Mouse (Mus musculus) urinary bladder, postnatal 14 days (tissue): Measurements from ENCODE around the gene Mrpl54.

ENCODE experiments used
- DNase-seq: peaks from one replicate; pipeline ENCODE4 v3.0.0; 2021; ENCODE audit warnings: low spot score

Gene Mrpl54

GRCm38 (mm10) chr10:81259225-81259884 lies 7.4 kb downstream of the Mrpl54 start:
- DNase-seq: no peak

- no peak for DNase-seq
Measured at GRCm38 (mm10) chr10:81257158-81258039, 9.3 kb downstream of the Mrpl54 start.

GRCm38 (mm10) chr10:81254886-81255285 lies 11.8 kb downstream of the Mrpl54 start:
- DNase-seq: no peak

GRCm38 (mm10) chr10:81252424-81253419 lies 14.0 kb downstream of the Mrpl54 start, which contains the start of gene Matk:
Gene Matk, plus strand, starts transcription at chr10:81252935.
- no peak for DNase-seq

- DNase-seq: no peak
Measured at GRCm38 (mm10) chr10:81249442-81249841, 17.3 kb downstream of the Mrpl54 start.

GRCm38 (mm10) chr10:81247804-81248203 lies 18.9 kb downstream of the Mrpl54 start:
- DNase-seq: no peak

GRCm38 (mm10) chr10:81245166-81245565 lies 21.6 kb downstream of the Mrpl54 start:
- no peak for DNase-seq

GRCm38 (mm10) chr10:81244595-81244994 lies 22.1 kb downstream of the Mrpl54 start:
- DNase-seq: peak; percentile 82

GRCm38 (mm10) chr10:81244146-81244545 lies 22.6 kb downstream of the Mrpl54 start:
- DNase-seq: no peak

- DNase-seq: no peak
Measured at GRCm38 (mm10) chr10:81242021-81242420, 24.7 kb downstream of the Mrpl54 start.

- DNase-seq: peak; percentile 40
Measured at GRCm38 (mm10) chr10:81240876-81241275, 25.9 kb downstream of the Mrpl54 start.

GRCm38 (mm10) chr10:81238618-81239017 lies 28.1 kb downstream of the Mrpl54 start:
- DNase-seq: no peak

- no peak for DNase-seq
Measured at GRCm38 (mm10) chr10:81236471-81237268, 30.1 kb downstream of the Mrpl54 start.

GRCm38 (mm10) chr10:81234206-81234605 lies 32.5 kb downstream of the Mrpl54 start:
- no peak for DNase-seq

GRCm38 (mm10) chr10:81233226-81233585 lies 33.5 kb downstream of the Mrpl54 start:
- no peak for DNase-seq

- peak; percentile 97 for DNase-seq
Measured at GRCm38 (mm10) chr10:81232580-81233225, 34.0 kb downstream of the Mrpl54 start, which contains the start of gene Zfr2. Gene Zfr2, plus strand, starts transcription at chr10:81233155.

- no peak for DNase-seq
Measured at GRCm38 (mm10) chr10:81231436-81231835, 35.3 kb downstream of the Mrpl54 start.

- no peak for DNase-seq
Measured at GRCm38 (mm10) chr10:81230438-81231332, 36.0 kb downstream of the Mrpl54 start, which contains the start of gene Atcay. Gene Atcay, minus strand, starts transcription at chr10:81230833.

GRCm38 (mm10) chr10:81229735-81230437 lies 36.8 kb downstream of the Mrpl54 start:
- no peak for DNase-seq
